Mouse (Mus musculus) neural tube, embryonic 12.5 days (tissue): ENCODE results near the gene Wfdc8. TPM values are rescaled to one million over a fixed set of nuclear protein-coding genes. Genes with fewer than 3 reads are reported as not detected.
"Not testable (repeated sequence)": the region's sequence is repeated elsewhere in the genome, so short reads cannot be mapped to it uniquely, and the experiment has no call there.

ENCODE experiments used
- ATAC-seq: fragments of 200-750 bp; cut with Nextera tagmentation; 2 replicates; pipeline ENCODE4 v1.8.0; 2017; ENCODE audit warnings: low read depth, mild to moderate bottlenecking, moderate TSS enrichment, moderate library complexity; ENCODE audit not compliant: low FRiP score
- H3K27ac ChIP-seq: fragments of 300-500 bp; sonication (generic); 2 replicates; pipeline ENCODE4 v1.5.1; 2016
- H3K27me3 ChIP-seq: fragments of 300-500 bp; sonication (generic); replicated peaks from 2 replicates; pipeline ENCODE4 v1.6.1; 2016; ENCODE audit warnings: mild to moderate bottlenecking
- H3K36me3 ChIP-seq: fragments of 300-500 bp; sonication (generic); 2 replicates; pipeline ENCODE4 v1.6.1; 2016; ENCODE audit warnings: mild to moderate bottlenecking
- H3K4me1 ChIP-seq: fragments of 300-500 bp; sonication (generic); 2 replicates; pipeline ENCODE4 v1.6.1; 2016
- H3K4me2 ChIP-seq: fragments of 300-500 bp; sonication (generic); replicated peaks from 2 replicates; pipeline ENCODE4 v1.6.1; 2016; ENCODE audit warnings: mild to moderate bottlenecking
- H3K4me3 ChIP-seq: fragments of 300-500 bp; sonication (generic); 2 replicates; pipeline ENCODE4 v1.5.1; 2016
- H3K9ac ChIP-seq: fragments of 300-500 bp; sonication (generic); 2 replicates; pipeline ENCODE4 v1.6.1; 2016; ENCODE audit warnings: mild to moderate bottlenecking
- H3K9me3 ChIP-seq: fragments of 300-500 bp; sonication (generic); 2 replicates; pipeline ENCODE4 v1.6.1; 2016; ENCODE audit warnings: mild to moderate bottlenecking
- WGBS: fragments of 180-500 bp; shearing (Covaris S2); methylation state at CpG from one replicate; pipeline ENCODE4 v1.1.7; 2016; 5-methylcytosine and 5-hydroxymethylcytosine counted together
- polyA plus RNA-seq: library from polyadenylated mRNA; unstranded; fragments of >200 nt; fragmentation: Nextera tagmentation; extraction: Ambion mirVana; gene quantifications from 2 replicates; pipeline ENCODE4 v1.2.1, GENCODE M21; 2016

Wfdc8 gene
- polyA plus RNA-seq = not detected in 2 replicates

- not testable (repeated sequence) for H3K27me3 ChIP-seq, H3K27ac ChIP-seq, H3K9me3 ChIP-seq, ATAC-seq, H3K4me2 ChIP-seq, H3K4me3 ChIP-seq, H3K4me1 ChIP-seq, H3K36me3 ChIP-seq, H3K9ac ChIP-seq
- 80% methylated on average over 8 of the region's 8 CpGs for WGBS
Observed at GRCm38 (mm10) chr2:164613471-164613870, at the start of gene Wfdc8, which contains the start of gene Wfdc6b. TSS of gene Wfdc8 (minus strand) at chr2:164613626. TSS of gene Wfdc6b (plus strand) at chr2:164613522.

GRCm38 (mm10) chr2:164656483-164656882 lies 43.1 kb upstream of the Wfdc8 start, which contains the start of gene Wfdc9:
TSS of gene Wfdc9 (minus strand) at chr2:164656583.
- Histone ChIP-seq H3K36me3 (no peaks in the 10 kb centered on the region), H3K27ac (no peak within 1 kb of the TSS), H3K4me3 (no peak within 1 kb of the TSS), H3K4me2 (no peak within 1 kb of the TSS), H3K9me3 (no peaks in the 10 kb centered on the region), H3K27me3 (no peaks in the 10 kb centered on the region), H3K4me1 (no peaks in the 10 kb centered on the region), H3K9ac (no peak within 1 kb of the TSS)
- no peak for ATAC-seq
- WGBS = 85% methylated on average over 9 of the region's 9 CpGs

- Histone ChIP-seq H3K4me2 (no peak within 1 kb of the TSS), H3K27ac (no peak within 1 kb of the TSS), H3K4me1 (no peaks in the 10 kb centered on the region), H3K9ac (no peak within 1 kb of the TSS), H3K36me3 (no peaks in the 10 kb centered on the region), H3K4me3 (no peak within 1 kb of the TSS), H3K9me3 (no peaks in the 10 kb centered on the region), H3K27me3 (no peaks in the 10 kb centered on the region)
- no peak for ATAC-seq
- WGBS = 15% methylated on average over 11 of the region's 11 CpGs
Observed at GRCm38 (mm10) chr2:164655858-164656257, 42.4 kb upstream of the Wfdc8 start, which contains the start of gene Wfdc10. TSS of gene Wfdc10 (plus strand) at chr2:164656046.

DNA sequence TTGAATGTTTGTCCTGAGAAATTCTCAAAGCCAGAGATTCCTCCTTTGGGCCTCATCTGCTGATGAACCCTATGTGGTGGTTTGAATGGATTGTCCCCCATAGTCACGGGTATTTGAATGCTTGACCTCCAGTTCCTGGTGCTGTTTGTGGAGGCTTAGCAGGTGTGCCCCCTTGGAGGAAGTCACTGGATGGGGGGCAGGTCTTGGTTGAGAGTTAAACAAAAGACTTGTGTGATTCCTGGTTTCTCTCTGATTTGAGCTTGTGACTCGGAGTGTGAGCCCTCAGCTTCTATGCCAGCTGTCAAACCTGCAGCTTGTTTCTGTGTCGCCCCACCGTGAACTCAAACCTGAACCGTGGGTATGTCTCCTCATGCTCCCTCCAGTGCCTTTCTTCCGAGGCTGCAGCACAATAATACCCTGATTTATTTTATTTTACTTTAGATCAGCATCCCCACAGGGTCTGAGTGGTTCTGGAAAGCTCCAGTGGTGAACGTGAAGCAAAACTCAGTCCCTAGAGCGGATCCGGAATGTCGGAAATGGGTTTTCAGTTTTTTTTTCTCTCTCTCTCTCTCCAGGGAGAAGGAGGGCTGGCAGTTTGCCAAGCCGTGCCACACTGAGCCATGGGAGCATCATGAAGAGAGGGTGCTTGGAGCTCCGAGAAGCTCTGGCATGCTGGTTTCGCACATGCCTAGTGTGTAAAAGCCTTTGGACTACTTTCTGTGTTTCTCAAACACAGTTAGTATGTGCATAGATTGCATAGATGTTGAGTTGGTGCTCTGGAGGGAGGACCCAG lies 28.7 kb upstream of the Wfdc8 start:
- no peaks in the 10 kb centered on the region for H3K9me3 ChIP-seq
- no peak for ATAC-seq

DNA sequence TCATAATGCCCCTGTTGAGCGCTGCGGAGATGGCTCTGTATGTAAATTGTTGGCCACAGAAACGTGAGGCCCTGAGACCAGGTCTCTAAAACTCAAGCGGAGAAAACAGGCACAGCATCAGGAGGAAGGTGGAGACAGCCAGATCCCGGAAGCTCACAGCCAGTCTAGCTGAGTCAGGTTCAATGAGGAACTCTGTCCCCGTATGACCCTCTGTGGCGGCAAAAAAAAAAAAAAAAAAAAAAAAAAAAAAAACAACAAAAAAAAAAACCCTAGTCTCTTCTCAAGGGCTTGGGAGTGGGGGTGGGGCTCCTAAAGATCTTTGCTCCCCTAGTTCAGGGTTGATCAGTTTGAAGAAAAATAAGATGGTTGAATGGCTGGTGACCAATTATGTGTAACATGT lies 27.7 kb upstream of the Wfdc8 start:
- H3K4me1 ChIP-seq = no peaks in the 10 kb centered on the region
- no peaks in the 10 kb centered on the region for H3K27me3 ChIP-seq
- H3K36me3 ChIP-seq = no peaks in the 10 kb centered on the region
- H3K27ac ChIP-seq = no peak overlapping the region
- no peak for ATAC-seq
- no peak overlapping the region for H3K9ac ChIP-seq
- no peaks in the 10 kb centered on the region for H3K9me3 ChIP-seq
- WGBS = 64% methylated on average over 7 of the region's 7 CpGs
- no peak overlapping the region for H3K4me2 ChIP-seq
- H3K4me3 ChIP-seq = no peak overlapping the region

More for the DNA sequence above, 28.7 kb upstream of the Wfdc8 start:
- Histone ChIP-seq H3K4me3 (no peak overlapping the region), H3K9ac (no peak overlapping the region), H3K36me3 (no peaks in the 10 kb centered on the region), H3K27me3 (no peaks in the 10 kb centered on the region), H3K27ac (no peak overlapping the region), H3K4me2 (no peak overlapping the region), H3K4me1 (no peaks in the 10 kb centered on the region)
- 80% methylated on average over 13 of the region's 13 CpGs for WGBS

GRCm38 (mm10) chr2:164638696-164639095 lies 25.3 kb upstream of the Wfdc8 start, which contains the start of gene Wfdc16:
TSS of gene Wfdc16 (minus strand) at chr2:164638796.
- no peaks in the 10 kb centered on the region for H3K4me1 ChIP-seq
- no peaks in the 10 kb centered on the region for H3K27me3 ChIP-seq
- no peak within 1 kb of the TSS for H3K4me2 ChIP-seq
- no peak within 1 kb of the TSS for H3K4me3 ChIP-seq
- 85% methylated on average over 3 of the region's 3 CpGs for WGBS
- no peaks in the 10 kb centered on the region for H3K9me3 ChIP-seq
- no peak within 1 kb of the TSS for H3K27ac ChIP-seq
- no peak for ATAC-seq
- H3K36me3 ChIP-seq = no peaks in the 10 kb centered on the region
- no peak within 1 kb of the TSS for H3K9ac ChIP-seq

- no peaks in the 10 kb centered on the region for H3K36me3 ChIP-seq
- no peaks in the 10 kb centered on the region for H3K4me1 ChIP-seq
- no peaks in the 10 kb centered on the region for H3K27me3 ChIP-seq
- no peaks in the 10 kb centered on the region for H3K9me3 ChIP-seq
- no peak overlapping the region for H3K4me3 ChIP-seq
- H3K27ac ChIP-seq = no peak overlapping the region
- no peak for ATAC-seq
- no peak overlapping the region for H3K9ac ChIP-seq
- WGBS = 77% methylated on average over 9 of the region's 9 CpGs
- no peak overlapping the region for H3K4me2 ChIP-seq
Observed at GRCm38 (mm10) chr2:164635266-164635665, 21.8 kb upstream of the Wfdc8 start.

DNA sequence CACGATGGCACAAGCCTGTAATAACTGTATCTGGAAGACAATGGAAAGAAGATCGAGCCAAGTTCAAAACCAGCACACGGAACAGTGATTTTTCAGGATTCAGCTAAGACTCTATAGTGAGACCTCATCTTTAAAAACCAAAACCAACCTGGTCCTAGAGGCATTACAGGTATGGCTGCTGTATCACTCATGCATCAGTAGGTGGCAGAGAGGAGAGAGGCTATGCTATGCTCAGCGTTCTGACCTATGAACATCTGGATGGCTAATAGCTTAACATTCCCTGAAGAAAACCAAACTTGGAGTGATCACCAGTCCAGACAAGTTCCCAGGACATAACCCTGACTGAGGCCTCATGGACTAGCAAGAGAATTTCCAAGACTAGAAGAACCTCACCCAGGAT lies 8.3 kb upstream of the Wfdc8 start:
- Histone ChIP-seq H3K9me3 (no peaks in the 10 kb centered on the region), H3K36me3 (no peaks in the 10 kb centered on the region), H3K27ac (no peak overlapping the region), H3K9ac (no peak overlapping the region), H3K4me1 (no peaks in the 10 kb centered on the region), H3K27me3 (no peaks in the 10 kb centered on the region), H3K4me2 (no peak overlapping the region), H3K4me3 (no peak overlapping the region)
- 86% methylated on average over 4 of the region's 4 CpGs for WGBS
- no peak for ATAC-seq

DNA sequence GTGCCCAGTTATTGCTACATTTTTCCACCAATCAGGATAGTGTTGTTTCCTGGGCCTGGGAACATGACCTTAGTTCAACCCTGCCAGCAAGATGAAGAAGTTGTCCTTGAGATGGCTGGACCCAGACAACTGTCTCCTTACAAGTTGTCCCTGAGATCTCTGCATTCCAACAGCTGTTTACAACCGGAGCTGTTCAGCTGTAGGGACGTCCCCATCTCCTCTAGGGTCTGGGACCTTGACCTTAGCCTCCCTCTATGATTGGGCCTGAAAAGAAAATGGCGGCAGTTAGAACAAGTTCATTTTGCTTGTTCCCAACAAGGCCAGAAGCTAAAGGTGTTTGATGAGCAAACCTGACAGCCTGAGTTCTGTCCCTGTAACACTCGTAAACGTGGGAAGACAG lies 5.6 kb upstream of the Wfdc8 start:
- ATAC-seq = no peak
- H3K27ac ChIP-seq = no peak overlapping the region
- H3K9ac ChIP-seq = no peak overlapping the region
- WGBS = 77% methylated on average over 5 of the region's 5 CpGs
- no peak overlapping the region for H3K4me2 ChIP-seq
- no peaks in the 10 kb centered on the region for H3K27me3 ChIP-seq
- no peaks in the 10 kb centered on the region for H3K36me3 ChIP-seq
- H3K4me1 ChIP-seq = no peaks in the 10 kb centered on the region
- no peaks in the 10 kb centered on the region for H3K9me3 ChIP-seq
- no peak overlapping the region for H3K4me3 ChIP-seq

DNA sequence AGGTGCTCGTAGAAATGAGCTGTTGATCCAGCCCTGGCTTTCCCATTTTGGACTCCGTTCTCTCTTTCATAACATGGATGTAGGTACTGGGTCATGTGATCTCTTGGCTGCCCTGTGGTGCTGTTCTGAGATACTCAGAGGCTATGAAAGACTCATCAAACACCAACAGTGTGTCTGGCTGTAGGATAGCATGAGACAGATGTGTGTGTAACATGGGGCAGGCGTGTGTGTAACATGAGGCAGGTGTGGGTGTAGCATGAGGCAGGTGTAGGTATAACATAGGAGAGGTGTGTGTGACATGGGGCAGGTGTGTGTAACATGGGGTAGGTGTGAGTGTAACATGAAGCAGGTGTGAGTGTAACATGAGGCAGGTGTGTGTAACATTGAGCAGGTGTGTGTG lies 2.0 kb upstream of the Wfdc8 start:
- H3K27me3 ChIP-seq = no peaks in the 10 kb centered on the region
- H3K9ac ChIP-seq = no peak overlapping the region
- 92% methylated on average over 3 of the region's 3 CpGs for WGBS
- no peaks in the 10 kb centered on the region for H3K9me3 ChIP-seq
- H3K4me3 ChIP-seq = no peak overlapping the region
- no peak for ATAC-seq
- H3K4me2 ChIP-seq = no peak overlapping the region
- H3K36me3 ChIP-seq = no peaks in the 10 kb centered on the region
- no peaks in the 10 kb centered on the region for H3K4me1 ChIP-seq
- no peak overlapping the region for H3K27ac ChIP-seq

DNA sequence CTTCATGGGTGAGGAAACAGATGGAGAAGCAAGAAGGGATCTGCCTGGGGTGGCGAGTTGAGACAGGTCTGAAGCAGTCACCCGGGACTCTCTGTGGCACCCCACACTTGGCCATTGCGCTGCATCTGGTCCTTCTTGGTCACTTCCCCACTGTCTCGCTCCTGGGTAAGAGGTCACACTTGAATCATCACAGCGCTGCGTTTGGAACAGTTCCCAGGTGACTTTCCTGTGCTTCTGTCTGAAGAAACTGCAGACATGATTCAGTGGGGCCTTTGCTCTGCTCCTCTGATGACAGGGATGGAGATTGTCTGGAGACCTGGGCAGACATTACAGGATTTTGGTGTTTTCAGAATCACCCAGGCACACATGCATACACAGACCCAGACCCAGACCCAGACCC lies 4.6 kb downstream of the Wfdc8 start:
- no peak overlapping the region for H3K27ac ChIP-seq
- no peaks in the 10 kb centered on the region; the same call in 1 of the 2 replicates for H3K9me3 ChIP-seq
- H3K4me1 ChIP-seq = no peaks in the 10 kb centered on the region
- H3K36me3 ChIP-seq = no peaks in the 10 kb centered on the region
- H3K27me3 ChIP-seq = no peaks in the 10 kb centered on the region
- no peak overlapping the region for H3K9ac ChIP-seq
- 82% methylated on average over 6 of the region's 6 CpGs for WGBS
- no peak for ATAC-seq
- no peak overlapping the region for H3K4me2 ChIP-seq
- no peak overlapping the region for H3K4me3 ChIP-seq

GRCm38 (mm10) chr2:164604411-164604810 lies 9.0 kb downstream of the Wfdc8 start:
- no peak for ATAC-seq
- WGBS = 92% methylated on average over 8 of the region's 8 CpGs
- H3K4me2 ChIP-seq = no peak overlapping the region
- H3K4me3 ChIP-seq = no peak overlapping the region
- peaks cover 4% of the 10 kb centered on the region for H3K9me3 ChIP-seq
- H3K36me3 ChIP-seq = no peaks in the 10 kb centered on the region
- no peaks in the 10 kb centered on the region for H3K27me3 ChIP-seq
- H3K27ac ChIP-seq = no peak overlapping the region
- no peaks in the 10 kb centered on the region for H3K4me1 ChIP-seq
- H3K9ac ChIP-seq = no peak overlapping the region

DNA sequence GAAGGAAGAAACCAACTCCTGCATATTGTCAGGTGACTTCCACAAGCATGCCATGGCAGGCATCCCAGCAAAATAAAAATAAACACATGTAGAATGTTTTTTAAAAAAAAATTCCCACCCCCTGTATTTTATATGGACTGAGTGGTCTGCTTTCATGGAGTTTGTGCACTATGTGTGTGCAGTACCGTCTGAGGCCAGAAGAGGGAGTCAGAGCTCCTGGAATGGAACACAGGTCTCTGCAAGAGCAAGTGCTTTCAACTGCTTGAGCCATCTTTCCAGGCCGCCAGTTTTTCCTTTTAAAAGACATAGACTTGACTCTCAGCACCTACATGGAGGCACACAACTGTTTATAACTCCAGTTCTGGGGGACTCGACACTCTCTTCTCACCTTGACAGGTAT lies 9.9 kb downstream of the Wfdc8 start:
- no peak for ATAC-seq
- H3K9ac ChIP-seq = no peak overlapping the region
- no peaks in the 10 kb centered on the region for H3K36me3 ChIP-seq
- no peak overlapping the region for H3K4me3 ChIP-seq
- H3K27ac ChIP-seq = no peak overlapping the region
- H3K4me1 ChIP-seq = no peaks in the 10 kb centered on the region
- WGBS = 92% methylated on average over 3 of the region's 3 CpGs
- H3K27me3 ChIP-seq = no peaks in the 10 kb centered on the region
- peaks cover 4% of the 10 kb centered on the region for H3K9me3 ChIP-seq
- H3K4me2 ChIP-seq = no peak overlapping the region
